34 mouse cellular contexts compared by ENCODE assay signal in genomic region chr7:109086946-109087345, GRCm38 (mm10). TPM values are rescaled to one million over a fixed set of nuclear protein-coding genes. Genes with fewer than 3 reads are reported as not detected.
A peak's percentile ranks its signal among the peaks of the same experiment; 100 is the strongest.
DNase-seq lines count a peak whose midpoint lies in the region; ATAC-seq lines count a peak whose summit lies in the region.
"Had no signal": no experiment of that assay in that cellular context is flagged by ENCODE, and none has a peak within 500 bp of the region (broad histone marks: within the 10 kb centered on the region; RNA-seq: fewer than 3 reads in every experiment).

No protein-coding gene starts in this region.

- WGBS in limb, embryonic 11.5 days: 9% methylated on average over 2 of the region's 2 CpGs
- 21% methylated on average over 2 of the region's 2 CpGs for WGBS in limb, embryonic 10.5 days

- no peak overlapping the region for H3K4me3 ChIP-seq in limb, embryonic 11.5 days (ENCODE audit: low read depth, low read length)
- no peak overlapping the region for H3K4me3 ChIP-seq in limb, embryonic 10.5 days
- H3K4me3 ChIP-seq: erythroblast, embryonic 14.5 days; gastrocnemius, adult 2 months; heart, embryonic 10.5 days; heart, embryonic 15.5 days; layer of hippocampus, adult 2 months; left cerebral cortex, adult 2 months; liver, embryonic 12.5 days; midbrain, embryonic 13.5 days; neural tube, embryonic 15.5 days had no signal

- H3K27me3 ChIP-seq in limb, embryonic 11.5 days (ENCODE audit: control insufficient read depth, insufficient read depth, low read length): peaks cover 12% of the 10 kb centered on the region
- peaks cover 20% of the 10 kb centered on the region for H3K27me3 ChIP-seq in limb, embryonic 10.5 days (ENCODE audit: low read depth, poor library complexity, severe bottlenecking)

- DNase-seq in embryo, embryonic 10 days (ENCODE audit: low spot score): peak; percentile 28
- no peak for DNase-seq in embryo, embryonic 10.5 days (ENCODE audit: low spot score)
- DNase-seq in limb, embryonic 11.5 days (ENCODE audit: low spot score): peak; percentile 29
- no peak for DNase-seq in limb, embryonic 10.5 days (ENCODE audit: low spot score)
- peak; percentile 9 for DNase-seq in R1 (ENCODE audit: low read depth, low spot score)
- DNase-seq in right cerebral cortex, postnatal 25 days: no peak
- DNase-seq: adrenal gland, postnatal 25 days; cerebellum, adult 18-20 months; cerebellum, postnatal 14 days; embryo, embryonic 11 days; gastrocnemius, adult 2 months; kidney, adult 2 months; kidney, postnatal 14 days; liver, postnatal 0 days; lung, postnatal 14 days; retina, postnatal 1 day; spleen, adult 18-20 months; thymus, adult 2 months; thymus, postnatal 4 days had no signal

- no peak overlapping the region for H3K27ac ChIP-seq in limb, embryonic 11.5 days (replicated peaks; ENCODE audit: low read depth, low read length)
- no peak overlapping the region for H3K27ac ChIP-seq in limb, embryonic 10.5 days
- H3K27ac ChIP-seq: gastrocnemius, adult 2 months; heart, embryonic 10.5 days; heart, embryonic 15.5 days; layer of hippocampus, adult 2 months; left cerebral cortex, adult 2 months; liver, embryonic 12.5 days; midbrain, embryonic 13.5 days; neural tube, embryonic 15.5 days; stomach, postnatal 0 days had no signal

- H3K36me3 ChIP-seq in limb, embryonic 11.5 days (ENCODE audit: control insufficient read depth, insufficient read depth, low read length): no peaks in the 10 kb centered on the region
- H3K36me3 ChIP-seq in limb, embryonic 10.5 days: no peaks in the 10 kb centered on the region
- H3K36me3 ChIP-seq: G1E; heart, embryonic 10.5 days; heart, embryonic 15.5 days; liver, embryonic 12.5 days; midbrain, embryonic 13.5 days; neural tube, embryonic 15.5 days had no signal

- no peak overlapping the region for H3K9ac ChIP-seq in limb, embryonic 11.5 days (ENCODE audit: low read length)
- H3K9ac ChIP-seq: heart, embryonic 15.5 days; liver, embryonic 12.5 days; liver, postnatal 0 days; midbrain, embryonic 13.5 days; neural tube, embryonic 15.5 days had no signal

- no peaks in the 10 kb centered on the region for H3K9me3 ChIP-seq in limb, embryonic 11.5 days (ENCODE audit: control insufficient read depth, low read length)
- no peaks in the 10 kb centered on the region for H3K9me3 ChIP-seq in limb, embryonic 10.5 days (replicated peaks)
- H3K9me3 ChIP-seq: G1E; heart, embryonic 10.5 days; heart, embryonic 15.5 days; liver, embryonic 12.5 days; midbrain, embryonic 13.5 days; neural tube, embryonic 15.5 days had no signal

- no peak overlapping the region for H3K4me2 ChIP-seq in limb, embryonic 11.5 days (ENCODE audit: low read depth, severe bottlenecking)
- H3K4me2 ChIP-seq: heart, embryonic 15.5 days; liver, embryonic 12.5 days; midbrain, embryonic 13.5 days; neural tube, embryonic 15.5 days had no signal

- no peak for ATAC-seq in limb, embryonic 11.5 days (ENCODE audit: insufficient number of reproducible peaks, low FRiP score, low TSS enrichment, low read depth)
- ATAC-seq in megakaryocyte-erythroid progenitor cell, adult 5-6 weeks (replicated peaks; ENCODE audit: low FRiP score, low TSS enrichment, poor library complexity, severe bottlenecking): peak; percentile 73
- ATAC-seq: forebrain, embryonic 16.5 days; hindbrain, embryonic 16.5 days; liver, embryonic 12.5 days; liver, postnatal 0 days; midbrain, embryonic 13.5 days; Patski had no signal

- no peaks in the 10 kb centered on the region for H3K4me1 ChIP-seq in limb, embryonic 11.5 days (ENCODE audit: control insufficient read depth, insufficient read depth, low read length)
- H3K4me1 ChIP-seq in limb, embryonic 10.5 days: peaks cover 10% of the 10 kb centered on the region

RNA-seq across cellular contexts. Expression of gene Ric3, which starts 3.8 kb away (rescaled TPM):
- 4.7 and 5.1 TPM in 2 replicates for polyA plus RNA-seq in limb, embryonic 11.5 days (2014; fragmentation: Nextera tagmentation; extraction: Ambion mirVana)
- 4.6 and 5.8 TPM in 2 replicates for polyA plus RNA-seq in limb, embryonic 10.5 days (2016; fragmentation: Nextera tagmentation; extraction: Ambion mirVana)
- 1.2 TPM in 1 of 2 replicates, not detected in the other for total RNA-seq in megakaryocyte-erythroid progenitor cell, adult 5-6 weeks (2014; fragmentation: Nextera tagmentation)
- 0.11 and 0.75 TPM in 2 replicates for total RNA-seq in megakaryocyte-erythroid progenitor cell, adult 5-6 weeks (2017)
- total RNA-seq: monocyte, adult 5-6 weeks had no signal
- polyA plus RNA-seq: G1E had no signal

Comparison
In these comparisons a context has a peak if more than half of its experiments do, and no peak if none do; other contexts are left out.
1. DNase-seq: peak in embryo, embryonic 10 days (single experiment), limb, embryonic 11.5 days (single experiment) and R1 (single experiment); none in embryo, embryonic 10.5 days (single experiment), limb, embryonic 10.5 days (single experiment) and right cerebral cortex, postnatal 25 days (single experiment).